Mouse (Mus musculus) kidney, postnatal 0 days (tissue): ENCODE measurements at regions not wholly inside any gene's neighbourhood (a gene's known extent, or its start where the extent isn't known, plus 50 kb on each side); places are given as distances from the start of the nearest gene placed in this dataset.
A peak's percentile ranks its signal among the peaks of the same experiment; 100 is the strongest.

ENCODE experiments used
- ATAC-seq: fragments of 200-750 bp; cut with Nextera tagmentation; replicated peaks from 2 replicates; pipeline ENCODE4 v1.8.0; 2017; ENCODE audit warnings: low read depth, moderate number of reproducible peaks, moderate TSS enrichment, moderate library complexity; ENCODE audit not compliant: low FRiP score
- DNase-seq: peaks from one replicate; pipeline ENCODE4 v3.0.0-alpha.2; 2016; ENCODE audit warnings: low spot score
- H3K27ac ChIP-seq: fragments of 300-500 bp; sonication (generic); 2 replicates; pipeline ENCODE4 v1.5.1; 2014; ENCODE audit warnings: mild to moderate bottlenecking
- H3K27me3 ChIP-seq: fragments of 300-500 bp; sonication (generic); 2 replicates; pipeline ENCODE4 v1.6.1; 2014; ENCODE audit warnings: low read length, mixed read lengths; ENCODE audit not compliant: insufficient read depth
- H3K36me3 ChIP-seq: fragments of 300-500 bp; sonication (generic); 2 replicates; pipeline ENCODE4 v1.6.1; 2014; ENCODE audit warnings: low read length, mixed read lengths; ENCODE audit not compliant: insufficient read depth
- H3K4me1 ChIP-seq: fragments of 300-500 bp; sonication (generic); replicated peaks from 2 replicates; pipeline ENCODE4 v1.6.1; 2014; ENCODE audit warnings: antibody characterized with exemption, low read length, mixed read lengths; ENCODE audit not compliant: insufficient read depth
- H3K4me2 ChIP-seq: fragments of 300-500 bp; sonication (generic); 2 replicates; pipeline ENCODE4 v1.6.1; 2014; ENCODE audit warnings: mild to moderate bottlenecking, low read length, moderate library complexity, mixed read lengths
- H3K4me3 ChIP-seq: fragments of 300-500 bp; sonication (generic); replicated peaks from 2 replicates; pipeline ENCODE4 v1.5.1; 2014; ENCODE audit warnings: low read depth, low read length
- H3K9ac ChIP-seq: fragments of 300-500 bp; sonication (generic); 2 replicates; pipeline ENCODE4 v1.6.1; 2014; ENCODE audit warnings: low read depth, low read length
- H3K9me3 ChIP-seq: fragments of 300-500 bp; sonication (generic); replicated peaks from 2 replicates; pipeline ENCODE4 v1.6.1; 2016; ENCODE audit warnings: low read length, inconsistent platforms, mixed read lengths
- CTCF ChIP-seq: IDR thresholded peaks from 2 replicates; pipeline ENCODE4 v1.5.1; 2016; ENCODE audit warnings: antibody characterized with exemption, low read depth, mild to moderate bottlenecking, moderate library complexity
- WGBS: fragments of 180-500 bp; shearing (Covaris S2); extraction: QIAGEN DNeasy Blood & Tissue Kit; methylation state at CpG from one replicate; pipeline ENCODE4 v1.1.7; 2014; 5-methylcytosine and 5-hydroxymethylcytosine counted together

DNA sequence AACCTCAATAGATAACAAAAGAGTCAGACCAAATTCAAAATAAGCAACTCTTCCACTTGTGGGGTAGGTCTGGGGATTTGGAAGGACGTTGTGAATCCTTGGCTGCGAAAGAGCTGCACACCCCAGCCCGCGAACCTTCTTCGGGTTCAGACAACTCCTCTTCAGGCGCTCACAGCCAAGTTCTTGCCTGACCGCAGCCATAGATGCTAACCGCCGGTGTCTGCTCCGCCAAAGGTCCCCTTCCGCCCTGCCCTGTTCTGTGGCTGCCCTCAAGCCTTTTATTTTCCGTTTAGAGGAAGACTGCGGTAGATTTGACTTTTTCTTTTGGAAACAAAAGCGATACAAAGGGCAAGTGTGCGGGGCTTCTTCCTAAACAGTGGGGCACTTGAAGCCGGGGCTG, 68.6 kb upstream of the Hnrnpk start:
- TF ChIP-seq CTCF = no peak
- Histone ChIP-seq H3K9me3 (no peaks in the 10 kb centered on the region), H3K4me3 (peak overlapping the region; percentile 9), H3K4me1 (no peaks in the 10 kb centered on the region), H3K36me3 (no peaks in the 10 kb centered on the region), H3K27me3 (peaks cover 4% of the 10 kb centered on the region; the same call in 1 of the 2 replicates), H3K9ac (no peak overlapping the region), H3K4me2 (peak overlapping the region; percentile 42), H3K27ac (no peak overlapping the region)
- no peak for DNase-seq
- no peak for ATAC-seq
- 7% methylated on average over 16 of the region's 16 CpGs for WGBS

DNA sequence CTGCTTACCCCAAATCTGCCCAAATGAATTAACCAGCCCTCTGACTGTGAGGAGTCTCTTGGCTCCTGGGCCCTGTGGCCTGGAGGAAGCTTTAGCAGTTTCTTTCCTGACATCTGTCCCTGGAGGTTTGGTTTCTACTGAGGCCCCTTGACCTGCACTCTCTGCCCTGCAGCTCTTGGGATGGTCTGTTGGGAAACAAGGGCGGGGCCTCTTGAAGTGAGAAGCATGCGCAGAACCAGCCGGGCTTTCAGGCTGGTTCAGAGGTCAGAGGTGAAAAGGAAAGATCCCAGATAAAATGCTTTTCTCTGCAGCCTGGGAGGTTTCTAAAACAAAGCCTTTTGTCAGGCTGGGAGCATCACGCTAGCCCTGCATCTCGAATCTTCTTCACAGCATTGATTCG, 66.6 kb upstream of the Hnrnpk start:
- Histone ChIP-seq H3K4me3 (no peak overlapping the region), H3K9me3 (no peaks in the 10 kb centered on the region), H3K36me3 (no peaks in the 10 kb centered on the region), H3K4me2 (no peak overlapping the region), H3K27ac (no peak overlapping the region), H3K9ac (no peak overlapping the region), H3K27me3 (peaks cover 4% of the 10 kb centered on the region; the same call in 1 of the 2 replicates), H3K4me1 (no peaks in the 10 kb centered on the region)
- 32% methylated on average over 6 of the region's 6 CpGs for WGBS
- TF ChIP-seq CTCF = no peak
- ATAC-seq = no peak
- no peak for DNase-seq

DNA sequence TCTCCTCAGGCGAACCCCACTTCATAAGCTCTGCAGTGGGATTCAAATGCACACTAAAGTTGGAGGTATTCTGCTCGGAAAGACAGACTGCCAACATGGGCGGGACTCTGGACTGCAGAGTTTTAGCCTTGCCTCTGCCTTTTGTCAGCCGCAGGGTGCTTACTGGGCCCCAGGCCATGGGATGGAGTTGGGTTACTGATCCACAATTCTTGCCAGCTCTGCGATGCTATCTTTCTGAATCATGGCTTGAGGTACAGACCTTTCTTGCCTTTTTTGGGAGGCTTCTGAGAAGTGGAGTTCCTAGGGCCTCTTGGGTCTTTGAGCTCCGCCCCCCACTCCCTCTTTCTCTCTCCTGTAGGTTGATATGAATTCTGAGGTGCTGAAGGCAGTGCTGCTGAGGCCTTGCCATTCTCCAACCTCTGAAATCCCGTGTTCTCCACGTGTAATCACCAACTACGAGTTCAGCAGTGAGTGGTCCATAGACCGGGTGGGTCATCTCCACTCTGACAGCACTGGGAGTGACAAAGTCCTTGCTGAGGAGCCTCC, 64.0 kb upstream of the Hnrnpk start:
- no peak for TF ChIP-seq CTCF
- no peak overlapping the region for H3K27ac ChIP-seq
- no peak overlapping the region for H3K4me3 ChIP-seq
- H3K27me3 ChIP-seq = peaks cover 4% of the 10 kb centered on the region; the same call in 1 of the 2 replicates
- H3K36me3 ChIP-seq = no peaks in the 10 kb centered on the region
- no peaks in the 10 kb centered on the region for H3K4me1 ChIP-seq
- 78% methylated on average over 10 of the region's 10 CpGs for WGBS
- no peak overlapping the region for H3K9ac ChIP-seq
- DNase-seq (no peak), ATAC-seq (no peak)
- H3K9me3 ChIP-seq = no peaks in the 10 kb centered on the region
- H3K4me2 ChIP-seq = no peak overlapping the region

DNA sequence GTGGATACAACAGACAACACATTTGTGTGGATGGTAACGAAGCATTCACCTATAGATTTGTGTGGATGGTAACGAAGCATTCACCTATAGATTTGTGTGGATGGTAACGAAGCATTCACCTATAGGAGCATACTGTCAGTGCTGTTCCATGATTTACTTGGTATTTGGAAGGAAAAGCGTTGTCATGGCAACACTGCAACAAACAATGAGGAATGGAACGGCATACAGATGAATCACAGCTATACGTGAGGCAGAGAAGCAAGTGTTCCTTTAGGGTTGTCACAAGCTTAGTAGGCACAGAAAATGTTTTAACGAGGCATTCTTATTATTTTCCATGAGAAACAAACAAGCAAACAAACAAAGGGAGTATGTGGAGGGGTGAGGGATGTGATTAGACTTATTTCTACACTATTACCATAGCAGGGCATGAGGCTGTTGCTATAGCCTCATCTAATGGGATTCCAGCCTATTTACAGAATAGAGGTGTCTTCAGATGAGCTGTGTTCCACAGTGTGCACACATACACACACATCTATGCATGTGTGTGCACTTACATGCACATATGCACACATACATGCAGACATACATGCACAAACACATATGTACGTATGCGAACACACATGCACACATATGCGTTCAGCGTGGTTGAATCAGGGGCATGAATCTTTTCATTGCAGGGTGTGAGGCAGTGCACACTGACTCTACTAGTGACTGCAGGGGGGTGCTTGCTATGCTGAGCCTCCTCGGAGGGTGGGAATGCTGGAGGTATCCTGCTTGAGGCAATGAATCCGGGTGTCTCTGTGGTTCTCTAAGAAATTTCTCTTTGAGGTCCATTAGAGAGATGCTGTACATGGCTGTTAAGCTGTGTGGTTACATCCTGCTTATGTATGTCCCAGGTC, 62.3 kb upstream of the Hnrnpk start:
- 80% methylated on average over 13 of the region's 13 CpGs for whole genome bisulfite sequencing
- Histone ChIP-seq H3K36me3 (no peaks in the 10 kb centered on the region), H3K9ac (no peak overlapping the region), H3K4me3 (no peak overlapping the region), H3K9me3 (no peaks in the 10 kb centered on the region), H3K27ac (no peak overlapping the region), H3K4me2 (no peak overlapping the region), H3K4me1 (no peaks in the 10 kb centered on the region), H3K27me3 (no peaks in the 10 kb centered on the region)
- no peak for ATAC-seq
- TF ChIP-seq CTCF = no peak
- DNase-seq = no peak
